Mouse (Mus musculus): ENCODE results near the gene Celf5.
A peak's percentile ranks its signal among the peaks of the same experiment; 100 is the strongest.

Celf5 gene

GRCm38 (mm10) chr10:81427327-81427726, 55.2 kb downstream of the Celf5 start:
- DNase-seq (ENCODE audit: inconsistent ontology term) = no peak

- peak; percentile 83 for DNase-seq (ENCODE audit: inconsistent ontology term)
Measured at GRCm38 (mm10) chr10:81426897-81427296, 55.6 kb downstream of the Celf5 start.

- peak; percentile 62 for DNase-seq (ENCODE audit: inconsistent ontology term)
Measured at GRCm38 (mm10) chr10:81426081-81426671, 56.3 kb downstream of the Celf5 start.

DNA sequence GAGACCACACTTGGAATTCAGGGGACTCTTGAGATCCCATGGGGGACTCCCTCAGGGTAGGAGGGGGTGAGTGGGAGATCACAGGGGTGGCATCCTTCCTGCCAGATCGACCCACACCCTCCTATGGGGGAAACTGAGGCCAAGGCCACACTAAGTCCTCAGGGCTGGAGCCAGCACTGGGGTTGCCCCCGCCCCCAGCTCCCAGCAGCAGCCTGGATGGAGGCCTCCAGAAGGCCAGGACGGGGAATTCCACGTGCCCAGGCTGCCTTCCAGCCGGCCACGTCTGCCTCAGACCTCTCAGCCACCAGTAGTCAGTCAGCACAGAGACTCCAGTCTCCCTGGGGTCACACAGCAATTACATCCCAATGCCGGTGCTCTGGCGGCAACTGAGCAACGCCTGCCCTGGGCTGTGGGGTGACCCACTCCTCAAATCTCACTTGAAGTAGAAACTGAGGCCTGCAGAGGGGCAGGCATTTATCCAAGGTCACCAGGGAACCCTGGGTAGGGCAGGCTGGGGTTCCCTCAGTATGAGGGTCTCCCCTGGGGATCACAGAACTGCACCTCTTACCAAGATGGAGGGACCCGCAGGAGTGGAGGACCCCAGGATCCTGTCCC, 57.2 kb downstream of the Celf5 start:
- DNase-seq (ENCODE audit: inconsistent ontology term) = peak; percentile 76

DNA sequence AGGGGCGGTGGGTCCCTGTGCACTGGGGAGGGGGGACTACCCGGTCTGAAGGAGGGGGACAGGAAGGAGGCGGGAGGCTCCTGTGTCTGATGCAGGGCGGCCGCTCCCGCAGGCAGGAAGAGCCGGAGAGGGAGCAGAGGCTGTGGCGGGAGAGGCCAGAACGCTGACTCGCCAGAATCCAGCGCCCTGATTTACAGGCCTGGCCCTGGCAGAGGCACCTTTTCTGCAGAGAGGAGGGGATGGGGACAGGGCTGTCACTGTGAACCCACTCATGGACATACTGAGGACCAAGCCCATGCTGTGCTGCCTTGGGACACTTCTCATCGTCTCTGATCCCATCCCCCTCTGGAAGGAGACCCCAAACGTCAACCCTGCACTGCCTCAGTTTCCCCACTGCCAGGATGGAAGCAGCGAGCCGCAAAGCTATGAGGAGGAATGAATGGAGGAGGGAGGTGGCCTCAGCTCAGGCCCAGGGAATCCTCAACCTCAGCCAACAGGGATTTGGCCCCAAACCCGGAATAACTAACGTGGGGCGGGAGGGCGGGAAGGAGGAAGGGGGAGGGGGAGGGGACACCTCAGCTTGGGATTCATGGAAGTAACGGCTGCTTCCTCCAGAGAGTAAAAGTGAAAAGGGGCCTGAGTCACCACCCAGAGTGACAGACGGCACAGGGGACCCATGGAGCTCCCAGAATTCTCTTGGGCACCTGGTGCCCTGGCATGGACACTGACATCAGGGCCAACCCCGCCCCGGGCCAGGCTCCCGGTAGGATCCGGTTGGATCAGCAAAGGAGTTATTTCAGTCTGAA, 58.1 kb downstream of the Celf5 start:
- peak; percentile 90 for DNase-seq (ENCODE audit: inconsistent ontology term)

DNA sequence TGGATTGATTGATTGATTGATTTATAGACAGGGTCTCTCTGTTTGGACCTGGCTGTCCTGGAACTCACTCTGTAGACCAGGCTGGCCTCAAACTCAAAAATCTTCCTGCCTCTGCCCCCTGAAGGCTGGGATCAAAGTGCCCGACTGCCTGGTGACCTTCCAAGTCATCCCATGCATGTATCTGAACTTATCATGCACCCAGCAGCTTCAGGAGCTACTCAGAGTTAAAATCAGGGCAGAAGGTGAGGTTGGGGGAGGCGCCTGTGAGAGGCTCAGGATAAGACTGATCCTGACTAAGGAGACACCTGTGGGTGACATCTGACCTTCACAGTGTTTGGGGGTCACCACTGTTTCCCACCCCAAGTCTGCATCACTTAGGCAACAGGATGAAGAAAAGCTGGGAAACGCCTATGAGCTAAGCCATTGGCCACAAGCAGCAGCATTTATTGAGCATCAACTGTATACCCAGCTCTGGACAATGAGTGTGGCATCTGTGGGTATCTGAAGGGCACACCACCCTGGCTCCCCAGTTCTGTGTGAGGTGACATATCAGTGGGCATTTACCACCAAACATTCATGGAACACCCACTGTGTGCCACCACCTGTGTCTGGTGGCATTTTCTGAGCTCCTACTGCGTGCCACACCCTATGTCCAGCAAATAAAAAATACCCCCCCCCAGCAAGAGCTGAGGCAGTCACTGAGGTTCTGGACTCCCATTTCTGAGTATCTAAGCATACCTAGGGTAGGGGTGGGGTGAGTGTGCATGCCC, 58.8 kb downstream of the Celf5 start:
- DNase-seq (ENCODE audit: inconsistent ontology term) = no peak

DNA sequence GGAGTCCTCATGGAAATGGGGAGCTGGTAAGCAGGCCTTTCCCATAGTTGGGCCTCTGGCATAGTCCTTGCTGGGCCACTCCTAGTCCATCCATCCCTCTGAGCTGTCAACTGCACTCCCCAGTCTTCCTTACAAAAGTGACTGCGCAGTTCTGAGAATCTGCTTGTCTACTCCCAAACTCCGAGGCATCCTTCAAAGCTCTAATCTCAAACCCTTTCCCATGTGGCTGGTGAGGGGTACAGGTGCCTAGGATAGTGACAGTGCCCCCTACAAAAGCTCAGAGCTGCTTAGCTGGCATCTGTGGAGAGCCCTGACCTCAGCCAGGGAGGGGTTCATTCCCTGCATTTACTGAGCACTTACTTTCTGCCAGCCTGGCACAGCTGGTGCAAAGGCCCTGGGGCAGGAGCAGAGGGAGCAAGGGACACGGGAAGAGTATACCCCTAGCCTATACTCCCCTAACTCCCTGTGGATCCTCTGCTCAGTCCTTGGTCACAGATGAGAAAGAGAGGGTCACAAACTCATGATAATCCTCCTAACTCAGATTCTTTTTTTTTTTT, 59.8 kb downstream of the Celf5 start:
- DNase-seq (ENCODE audit: inconsistent ontology term) = no peak

- no peak for DNase-seq (ENCODE audit: inconsistent ontology term)
Measured at GRCm38 (mm10) chr10:81422191-81422590, 60.3 kb downstream of the Celf5 start.

DNA sequence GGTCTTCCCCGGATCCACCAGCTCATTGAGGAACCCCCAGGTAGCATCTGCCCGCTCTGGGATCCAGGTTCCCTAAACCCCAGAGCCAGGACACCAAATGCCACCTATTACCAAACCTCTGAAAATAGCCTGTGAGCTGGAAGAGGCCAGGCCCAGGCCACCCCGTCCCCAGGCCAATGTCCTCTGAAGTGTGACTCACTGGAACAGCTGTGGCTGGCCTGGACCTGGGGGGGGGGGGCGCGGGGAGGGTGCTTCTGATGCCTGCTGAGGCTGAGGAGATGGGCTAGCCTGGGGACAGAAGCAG, 60.8 kb downstream of the Celf5 start:
- peak; percentile 60 for DNase-seq (ENCODE audit: inconsistent ontology term)

- DNase-seq (ENCODE audit: inconsistent ontology term) = no peak
Measured at GRCm38 (mm10) chr10:81421041-81421796, 61.3 kb downstream of the Celf5 start.

DNA sequence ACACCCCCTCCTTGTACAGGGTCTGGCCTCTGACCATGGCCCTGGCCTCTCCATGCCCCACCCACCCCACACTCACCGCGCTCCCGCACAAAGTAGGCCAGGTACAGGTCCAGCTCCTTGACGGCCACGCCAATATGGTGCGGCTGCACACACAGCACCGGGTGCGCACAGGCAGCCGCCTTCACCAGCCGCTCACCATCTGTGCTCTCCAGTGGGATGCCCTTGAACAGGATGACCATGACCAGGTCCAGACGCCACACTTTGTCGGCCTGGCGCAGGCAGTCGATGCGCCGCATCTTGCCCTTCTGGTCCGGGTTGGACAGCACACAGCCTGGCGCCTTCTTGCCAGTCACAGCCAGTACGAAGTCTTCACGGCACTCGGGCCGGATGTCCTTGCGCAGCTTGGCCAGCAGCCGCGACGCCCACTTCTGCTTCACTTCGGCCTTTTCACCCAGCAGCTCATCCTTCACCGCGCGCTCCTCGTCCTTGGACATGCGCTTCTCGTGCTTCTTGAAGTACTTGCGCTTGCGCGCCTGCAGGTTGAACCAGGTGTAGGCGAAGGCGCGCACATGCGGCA, 62.2 kb downstream of the Celf5 start:
- no peak for DNase-seq (ENCODE audit: inconsistent ontology term)

GRCm38 (mm10) chr10:81419111-81419928, 63.2 kb downstream of the Celf5 start:
- DNase-seq (ENCODE audit: inconsistent ontology term) = no peak

DNA sequence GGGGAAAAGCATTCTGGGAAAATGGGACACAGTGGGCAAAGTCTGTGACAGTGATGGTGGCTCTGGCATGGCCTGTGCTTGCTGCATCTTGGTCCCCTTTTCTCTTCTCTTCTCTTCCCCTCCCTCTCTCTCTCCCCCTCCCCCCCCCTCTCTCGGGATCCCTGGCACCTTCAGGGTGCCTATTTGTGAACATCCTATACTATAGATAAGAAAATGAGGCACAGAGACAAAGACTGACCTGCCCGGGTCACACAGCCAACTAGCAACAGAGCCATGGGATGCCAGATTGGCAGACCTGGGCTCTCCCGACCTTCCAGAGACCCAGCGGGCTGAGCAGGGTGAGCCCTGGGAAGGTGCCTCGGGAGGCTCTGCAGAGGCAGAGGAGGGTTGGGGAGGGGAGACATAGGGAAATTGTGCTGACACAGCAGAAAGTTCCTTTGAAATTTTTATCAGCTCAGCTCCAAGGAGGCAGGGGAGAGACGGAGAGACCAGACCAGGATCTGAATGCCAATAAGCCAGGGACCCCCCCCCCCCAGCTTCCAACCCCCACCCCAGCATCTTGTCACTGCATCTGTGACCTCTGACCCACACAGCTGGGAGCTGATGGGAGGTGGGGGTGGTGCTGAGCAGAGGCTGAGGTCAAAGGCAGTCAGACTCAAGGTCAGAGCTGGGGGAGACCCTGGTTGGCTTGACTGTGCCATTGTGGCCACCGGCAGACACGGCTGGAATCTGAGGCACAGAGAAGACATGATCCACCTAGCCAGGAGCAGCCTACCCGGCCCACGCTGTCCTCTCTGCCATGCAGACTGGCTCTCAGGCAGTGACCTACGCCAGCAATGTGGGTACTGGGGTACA, 64.1 kb downstream of the Celf5 start:
- DNase-seq (ENCODE audit: inconsistent ontology term) = no peak

DNA sequence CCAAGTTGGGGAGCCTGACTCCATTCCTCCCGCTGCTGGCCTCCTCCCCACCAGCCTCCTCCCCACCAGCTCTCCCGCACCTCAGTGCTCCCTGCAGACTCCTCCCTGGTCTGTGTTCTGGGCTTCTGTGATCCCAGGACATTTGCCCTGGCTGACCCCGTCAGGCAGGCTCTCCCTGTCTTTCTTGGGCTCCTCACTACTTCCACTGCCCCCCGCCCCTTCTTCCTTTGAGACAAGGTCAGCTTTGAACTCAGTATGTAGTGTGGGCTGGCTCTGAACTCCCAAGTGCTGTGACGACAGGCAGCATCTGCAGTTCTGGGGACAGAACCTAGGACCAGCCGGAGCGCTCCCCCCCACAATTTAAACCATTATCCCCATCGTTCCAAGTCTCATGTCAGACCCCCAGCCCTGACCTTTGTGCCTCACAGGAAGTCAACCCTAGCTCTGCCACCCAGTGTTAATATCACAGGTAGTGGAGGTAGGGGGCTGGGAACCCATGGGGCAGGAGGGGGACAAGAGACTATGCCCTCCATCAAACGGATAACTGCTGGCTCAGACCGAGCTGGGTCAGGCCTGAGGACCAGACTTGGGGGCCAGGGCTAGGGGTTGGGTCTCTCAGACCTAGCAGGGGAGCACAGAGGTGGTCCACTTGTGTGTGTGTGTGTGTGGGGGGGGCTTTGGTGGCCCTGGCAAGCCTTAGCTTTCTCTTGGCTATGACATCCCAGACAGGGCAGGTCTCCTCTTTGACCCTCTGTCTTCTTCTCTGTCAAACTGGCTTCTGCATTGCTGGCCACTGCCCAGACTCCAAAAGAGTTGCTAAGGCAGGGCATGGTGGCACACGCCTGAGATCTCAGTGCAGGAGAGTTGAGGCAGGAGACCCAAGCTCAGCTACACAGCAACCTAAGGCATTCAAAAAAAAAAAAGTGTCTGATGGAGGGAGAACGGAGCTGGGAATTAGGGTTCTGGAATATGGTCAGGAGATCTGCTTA, 65.0 kb downstream of the Celf5 start:
- no peak for DNase-seq (ENCODE audit: inconsistent ontology term)

GRCm38 (mm10) chr10:81416581-81417226, 65.8 kb downstream of the Celf5 start:
- peak; percentile 94 for DNase-seq (ENCODE audit: inconsistent ontology term)

- peak; percentile 57 for DNase-seq (ENCODE audit: inconsistent ontology term)
Measured at GRCm38 (mm10) chr10:81415549-81416310, 66.8 kb downstream of the Celf5 start.

DNA sequence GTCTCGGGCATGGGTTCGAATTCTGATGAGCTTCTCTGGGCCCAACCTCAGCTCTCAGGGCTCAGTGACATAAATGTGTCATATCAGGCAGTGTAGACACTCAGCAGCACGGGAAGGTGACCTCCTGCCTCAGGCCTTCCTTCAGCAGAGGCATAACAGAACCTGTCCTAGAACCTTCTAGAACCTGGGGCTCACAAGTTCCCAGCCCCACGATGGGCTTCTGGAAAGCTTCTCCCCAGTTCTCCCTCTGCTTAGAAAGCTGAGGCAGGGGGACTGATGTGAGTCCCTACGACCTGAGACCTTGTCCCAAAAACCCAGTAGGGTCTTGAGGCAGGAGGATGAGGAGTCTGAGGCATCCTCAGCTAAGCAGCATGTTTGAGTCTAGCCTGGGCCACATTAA, 67.4 kb downstream of the Celf5 start:
- DNase-seq (ENCODE audit: inconsistent ontology term) = no peak
